Mouse (Mus musculus) retina, embryonic 14.5 days (tissue): Measurements from ENCODE around the gene Zbtb12.
"Not testable (repeated sequence)": the region's sequence is repeated elsewhere in the genome, so short reads cannot be mapped to it uniquely, and the experiment has no call there.

ENCODE experiments used
- DNase-seq: peaks from one replicate; pipeline ENCODE4 v3.0.0-alpha.2; 2015; ENCODE audit warnings: low spot score

Zbtb12 gene

DNA sequence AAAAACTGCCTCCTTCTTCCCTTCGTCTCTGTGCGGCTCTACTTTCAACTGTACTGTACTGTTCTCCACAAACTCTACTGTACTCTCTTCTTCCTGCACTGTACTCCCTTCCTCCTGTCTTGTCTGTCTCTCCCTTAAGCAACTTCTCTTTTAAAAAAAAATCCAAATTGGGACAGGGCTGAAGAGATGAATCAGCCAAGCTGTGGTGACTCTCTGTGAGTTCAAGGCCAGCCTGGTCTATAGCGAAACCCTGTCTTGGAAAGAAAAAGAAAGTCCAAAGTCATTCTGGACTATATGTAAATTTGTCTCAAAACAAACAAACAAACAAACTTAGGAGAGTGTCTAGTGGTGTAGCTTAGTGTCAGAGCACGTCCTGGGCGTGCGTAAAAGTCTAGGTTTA is 5.0 kb upstream of the Zbtb12 start:
- DNase-seq: no peak

DNA sequence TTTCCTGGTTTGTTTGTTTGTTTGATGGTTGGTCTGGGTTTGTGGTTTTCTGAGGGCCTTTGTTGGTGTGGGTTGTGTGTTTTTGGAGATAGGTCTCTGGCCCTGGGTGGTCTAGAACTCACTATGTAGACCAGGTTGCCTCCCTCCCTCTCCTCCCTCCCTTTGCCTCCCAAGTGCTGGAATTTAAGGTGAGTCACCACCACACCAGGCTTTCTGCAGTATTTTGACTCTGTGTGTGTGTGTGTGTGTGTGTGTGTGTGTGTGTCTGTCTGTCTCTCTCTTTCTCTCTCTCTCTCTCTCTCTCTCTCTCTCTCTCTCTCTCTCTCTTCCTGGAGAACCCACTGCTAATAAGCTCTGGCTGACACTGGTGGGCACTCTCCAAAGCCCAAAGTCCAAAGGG is 1.9 kb downstream of the Zbtb12 start:
- no peak for DNase-seq

DNA sequence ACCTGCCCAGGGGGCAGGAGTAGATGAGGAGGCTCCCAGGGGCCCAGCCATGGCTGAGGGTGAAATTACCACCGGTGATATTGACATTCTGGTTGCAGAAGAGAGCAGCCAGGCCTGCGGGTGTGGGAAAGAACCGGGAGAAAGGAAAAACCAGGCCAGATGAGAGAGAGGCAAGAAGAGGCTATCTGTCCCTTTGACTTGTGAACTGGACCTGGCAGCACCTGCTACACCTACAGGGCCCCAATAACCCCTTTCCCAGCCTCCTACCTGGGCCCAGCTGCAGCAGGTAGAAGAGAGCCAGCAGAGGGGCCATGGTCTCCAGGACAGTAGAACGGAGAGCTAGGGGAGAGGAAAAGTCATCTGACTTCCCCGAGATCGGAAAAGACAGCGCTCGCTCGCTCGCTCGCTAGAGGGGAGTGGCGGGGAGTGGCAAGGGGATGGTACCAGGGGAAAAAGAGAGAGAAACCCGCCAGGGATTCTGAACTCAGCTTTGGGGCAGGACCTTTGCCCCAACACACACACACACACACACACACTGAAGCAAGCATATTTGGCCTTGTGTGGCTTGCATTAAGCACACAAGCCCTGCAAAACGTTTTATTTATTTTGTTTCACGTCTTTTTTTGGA is 2.5 kb downstream of the Zbtb12 start, which contains the start of gene Gm20547:
Gene Gm20547 (minus strand): TSS at position 360 of the 628 bp plus-strand sequence.
- no peak for DNase-seq

DNA sequence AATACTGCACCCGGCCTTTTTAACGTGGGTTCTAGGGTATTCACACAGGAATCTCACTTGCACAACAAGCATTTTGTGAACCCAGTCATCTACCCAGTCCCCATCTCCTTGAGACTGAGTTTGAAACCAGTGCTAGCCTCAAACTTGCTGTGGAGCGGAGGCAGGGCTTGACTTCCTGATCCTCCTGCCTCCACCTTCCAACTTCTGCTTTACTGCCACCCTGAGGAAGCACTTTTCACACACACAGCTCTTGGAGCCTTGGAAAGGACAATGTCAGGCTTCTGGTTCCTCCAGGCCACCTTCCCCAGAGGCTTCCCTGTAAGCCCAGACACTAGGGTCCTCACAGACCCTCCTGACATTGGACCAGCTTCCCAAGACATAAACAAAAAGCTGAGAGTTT is 4.0 kb downstream of the Zbtb12 start:
- DNase-seq: no peak

DNA sequence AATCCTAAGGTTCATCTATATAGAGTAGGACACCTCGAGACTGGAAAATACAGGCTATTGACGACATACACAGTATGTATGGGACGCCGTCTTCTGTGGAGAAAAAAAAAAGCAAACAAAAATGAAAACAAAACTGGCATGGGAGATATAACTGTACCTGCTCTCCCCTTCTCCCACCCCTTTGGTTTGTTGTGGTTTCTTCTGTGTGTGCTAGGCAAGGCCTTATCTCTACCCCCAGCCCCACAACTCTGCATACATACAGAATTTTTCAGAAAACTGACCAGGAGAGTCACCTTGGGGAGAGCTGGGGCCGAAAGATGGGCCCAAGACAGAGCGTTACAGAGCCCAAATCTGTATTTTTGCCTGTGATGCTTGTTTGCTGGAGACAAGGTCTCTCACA is 5.4 kb downstream of the Zbtb12 start:
- no peak for DNase-seq

DNA sequence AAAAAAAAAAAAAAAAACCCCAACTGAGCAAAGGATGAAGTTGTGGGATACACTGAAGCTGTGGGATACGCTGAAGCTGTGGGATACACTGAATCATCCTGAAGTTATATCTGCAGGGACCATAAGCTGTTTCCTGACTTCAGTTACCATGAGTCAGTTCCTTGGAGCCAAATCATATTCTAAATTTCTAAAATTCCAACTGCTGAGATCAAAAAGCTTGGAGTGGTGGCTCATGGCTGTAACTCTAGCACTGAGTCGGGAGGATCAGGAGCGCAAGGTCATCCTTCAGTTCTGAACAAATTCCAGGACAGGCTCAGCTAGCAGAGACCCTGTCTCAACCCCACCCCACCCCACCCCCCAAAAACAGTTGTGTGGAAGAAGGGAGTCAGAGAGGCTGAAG is 6.3 kb downstream of the Zbtb12 start:
- no peak for DNase-seq

DNA sequence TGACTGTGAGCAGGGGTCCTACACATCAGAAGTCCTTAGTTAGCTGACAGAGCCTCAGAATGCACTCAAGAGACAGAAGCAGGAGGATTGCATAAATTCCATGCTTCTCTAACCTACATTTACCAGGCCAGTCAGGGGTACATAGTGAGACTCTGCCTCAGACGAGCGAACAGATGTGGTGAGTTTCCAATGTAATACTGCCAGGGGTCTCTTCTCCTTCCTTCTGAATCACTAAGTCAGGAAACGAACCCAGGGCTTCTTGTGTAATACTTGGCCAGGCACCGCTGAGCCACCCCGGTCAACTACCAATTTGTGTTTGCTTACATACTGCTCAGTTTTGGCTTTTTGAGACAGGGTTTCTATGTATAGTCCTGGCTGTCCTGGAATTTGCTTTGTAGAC is 8.7 kb downstream of the Zbtb12 start:
- no peak for DNase-seq

DNA sequence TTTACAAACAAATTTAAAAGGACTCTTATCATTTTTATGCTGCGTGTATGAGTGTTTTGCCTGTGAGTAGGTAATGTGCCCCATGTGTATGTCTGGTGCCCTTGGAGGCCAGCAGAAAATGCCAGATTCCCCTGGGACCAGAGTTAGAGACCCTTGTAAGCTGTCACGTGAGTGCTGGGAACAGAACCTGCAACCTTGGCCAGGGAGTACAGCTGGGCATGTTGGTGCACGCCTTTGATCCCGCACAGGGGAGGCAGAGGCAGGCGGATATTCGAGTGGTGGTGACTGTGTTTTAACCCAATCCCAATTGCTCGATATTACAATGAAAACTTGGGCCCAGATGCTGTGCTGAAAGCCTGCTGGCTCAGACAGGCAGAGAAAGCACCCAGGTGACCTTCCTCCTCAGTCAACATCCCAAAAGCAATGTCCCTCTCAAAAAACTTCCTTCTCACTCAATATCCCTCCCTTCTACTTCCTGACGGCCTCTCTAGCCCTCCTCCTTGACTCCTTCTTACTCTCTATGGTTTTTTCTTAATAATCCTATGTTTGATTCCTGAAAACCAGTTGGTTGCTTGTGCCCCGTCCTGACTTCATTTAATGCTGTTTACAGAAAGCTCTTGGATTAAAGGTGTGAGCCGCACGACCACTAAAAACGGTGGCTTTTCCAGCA is 10.9 kb downstream of the Zbtb12 start:
- DNase-seq: no peak

DNA sequence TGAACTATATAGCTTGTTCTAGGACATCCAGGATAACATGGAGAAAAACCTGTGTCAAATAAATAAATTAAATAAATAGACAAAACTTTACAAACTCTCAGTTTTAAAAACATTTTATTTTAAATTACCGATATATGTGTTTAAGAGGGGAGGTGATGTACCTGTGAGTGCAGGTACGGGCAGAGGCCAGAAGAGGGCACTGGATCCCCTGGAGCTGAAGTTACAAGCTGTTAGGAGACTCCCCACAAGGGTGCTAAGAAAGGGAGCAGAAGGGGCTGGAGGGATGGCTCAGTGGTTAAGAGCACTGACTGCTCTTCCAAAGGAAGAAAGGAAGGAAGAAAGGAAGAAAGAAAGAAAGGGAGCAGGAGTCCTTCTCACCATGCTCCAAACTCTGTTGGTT is 12.1 kb downstream of the Zbtb12 start:
- DNase-seq: no peak

DNA sequence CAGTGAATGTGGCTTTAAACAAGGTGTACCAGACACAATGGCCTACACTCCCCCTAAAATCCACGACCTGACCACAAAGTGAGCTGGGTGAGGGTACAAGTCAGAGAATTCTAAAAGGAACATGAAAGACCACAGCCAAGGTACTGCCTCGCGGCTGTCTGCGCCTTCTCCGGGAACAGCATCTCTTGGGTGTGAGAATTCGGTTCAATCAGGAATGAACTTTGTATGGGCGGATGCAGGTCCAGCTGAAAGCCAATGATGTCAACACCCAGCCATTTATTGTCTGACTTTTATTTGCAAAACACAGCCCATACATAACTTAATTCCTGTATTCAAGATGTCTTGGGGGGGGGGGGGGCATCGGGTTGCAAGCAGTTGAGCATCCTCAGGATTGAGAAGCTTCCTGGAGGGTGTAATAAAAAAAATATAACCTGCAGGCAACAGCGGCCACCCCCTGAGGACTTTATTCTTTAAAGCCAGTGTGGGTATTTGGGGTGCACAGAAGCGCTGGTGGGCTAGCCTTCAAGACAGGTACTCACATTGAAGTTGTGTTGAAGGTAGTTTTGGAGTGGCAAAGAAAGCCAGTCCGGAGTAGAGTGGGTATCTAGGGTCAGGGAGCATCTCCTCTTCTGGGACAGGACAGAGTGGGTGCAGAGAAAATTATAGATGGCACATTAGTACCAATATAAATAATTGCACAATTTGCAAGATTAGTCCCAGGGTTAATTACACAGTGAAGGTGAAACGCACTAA is 14.0 kb downstream of the Zbtb12 start:
- DNase-seq: no peak

DNA sequence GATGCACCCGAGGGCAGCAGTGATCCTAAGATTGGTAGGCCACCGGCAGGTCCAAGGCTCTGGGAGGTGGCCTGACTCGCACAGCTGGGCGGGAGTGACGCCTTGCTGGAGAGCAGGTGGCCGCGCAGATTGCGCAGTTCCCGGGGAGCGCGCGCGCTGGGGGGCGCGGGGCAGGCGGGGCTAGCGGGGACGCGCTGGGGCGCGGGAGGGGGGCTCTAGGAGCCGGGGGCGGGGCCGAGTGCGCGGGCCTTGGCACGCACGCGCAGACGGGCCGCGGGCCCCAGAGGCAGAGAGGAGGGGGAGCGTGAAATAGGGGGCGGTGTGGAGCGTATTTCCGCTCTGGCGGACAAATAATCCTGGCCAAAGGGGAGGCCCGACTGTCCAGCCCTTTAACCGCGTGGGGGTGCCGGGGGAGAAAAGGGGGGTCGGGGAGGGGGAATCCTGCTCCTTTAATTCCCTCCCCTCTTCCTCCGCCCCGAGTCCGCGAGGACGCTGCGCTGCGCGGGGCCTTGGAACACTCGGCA is 14.9 kb downstream of the Zbtb12 start:
- peak; percentile 97 for DNase-seq

DNA sequence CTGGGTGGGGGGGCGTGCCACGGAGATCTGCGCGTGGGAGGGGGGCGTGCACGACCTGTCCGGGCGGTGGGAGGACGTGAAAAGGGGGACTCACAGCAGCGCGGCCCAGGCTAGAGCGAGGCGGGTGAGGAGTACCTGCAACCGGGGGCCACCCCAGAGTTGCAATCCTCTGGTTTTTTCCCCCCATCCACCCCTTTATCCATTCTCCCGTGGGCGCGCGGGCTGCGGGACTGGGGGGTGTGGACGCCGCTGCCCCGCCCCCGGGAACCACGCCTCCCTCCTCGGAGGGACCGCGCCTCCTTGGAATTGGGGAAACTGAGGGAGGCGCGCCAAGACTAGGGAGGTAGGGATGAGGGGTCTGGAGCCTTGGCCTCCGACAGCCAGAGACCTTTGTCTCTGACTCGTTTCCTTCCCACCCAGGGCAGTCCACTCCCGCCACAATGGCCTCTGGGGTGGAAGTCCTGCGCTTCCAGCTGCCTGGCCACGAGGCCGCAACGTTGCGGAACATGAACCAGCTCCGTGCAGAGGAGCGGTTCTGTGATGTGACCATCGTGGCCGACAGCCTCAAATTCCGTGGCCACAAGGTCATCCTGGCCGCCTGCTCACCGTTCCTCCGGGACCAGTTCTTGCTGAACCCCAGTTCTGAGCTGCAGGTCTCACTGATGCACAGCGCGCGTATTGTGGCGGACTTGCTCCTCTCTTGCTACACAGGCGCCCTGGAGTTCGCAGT is 15.7 kb downstream of the Zbtb12 start:
- peak; percentile 50 for DNase-seq

DNA sequence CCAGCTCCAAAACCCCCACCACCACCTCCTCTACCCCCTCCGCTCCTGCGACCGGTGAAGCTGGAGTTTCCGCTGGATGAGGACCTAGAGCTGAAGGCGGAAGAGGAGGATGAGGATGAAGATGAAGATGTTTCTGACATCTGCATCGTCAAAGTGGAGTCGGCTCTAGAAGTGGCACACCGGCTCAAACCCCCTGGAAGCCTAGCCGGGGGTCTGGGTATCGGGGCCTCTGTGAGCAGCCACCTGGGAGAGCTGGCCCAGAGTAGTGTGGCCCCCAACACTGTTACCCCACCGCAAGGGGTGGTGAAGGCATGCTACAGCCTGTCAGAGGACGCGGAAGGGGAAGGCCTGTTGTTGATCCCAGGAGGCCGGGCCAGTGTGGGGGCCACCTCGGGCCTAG is 16.4 kb downstream of the Zbtb12 start:
- DNase-seq: no peak

DNA sequence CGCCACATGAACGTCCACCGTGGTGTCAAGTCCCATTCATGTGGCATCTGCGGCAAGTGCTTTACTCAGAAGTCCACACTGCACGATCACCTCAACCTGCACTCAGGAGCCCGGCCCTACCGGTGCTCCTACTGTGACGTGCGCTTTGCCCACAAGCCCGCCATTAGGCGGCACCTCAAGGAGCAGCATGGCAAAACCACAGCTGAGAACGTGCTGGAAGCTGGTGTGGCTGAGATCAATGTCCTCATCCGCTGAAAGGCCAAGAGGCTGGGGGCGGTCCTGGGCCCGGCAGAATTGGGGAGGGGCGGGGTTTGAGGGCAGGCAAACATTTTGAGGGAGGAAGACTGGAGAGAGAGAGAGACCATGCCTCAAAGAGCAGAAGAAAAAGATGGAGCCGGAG is 17.1 kb downstream of the Zbtb12 start:
- DNase-seq: no peak

DNA sequence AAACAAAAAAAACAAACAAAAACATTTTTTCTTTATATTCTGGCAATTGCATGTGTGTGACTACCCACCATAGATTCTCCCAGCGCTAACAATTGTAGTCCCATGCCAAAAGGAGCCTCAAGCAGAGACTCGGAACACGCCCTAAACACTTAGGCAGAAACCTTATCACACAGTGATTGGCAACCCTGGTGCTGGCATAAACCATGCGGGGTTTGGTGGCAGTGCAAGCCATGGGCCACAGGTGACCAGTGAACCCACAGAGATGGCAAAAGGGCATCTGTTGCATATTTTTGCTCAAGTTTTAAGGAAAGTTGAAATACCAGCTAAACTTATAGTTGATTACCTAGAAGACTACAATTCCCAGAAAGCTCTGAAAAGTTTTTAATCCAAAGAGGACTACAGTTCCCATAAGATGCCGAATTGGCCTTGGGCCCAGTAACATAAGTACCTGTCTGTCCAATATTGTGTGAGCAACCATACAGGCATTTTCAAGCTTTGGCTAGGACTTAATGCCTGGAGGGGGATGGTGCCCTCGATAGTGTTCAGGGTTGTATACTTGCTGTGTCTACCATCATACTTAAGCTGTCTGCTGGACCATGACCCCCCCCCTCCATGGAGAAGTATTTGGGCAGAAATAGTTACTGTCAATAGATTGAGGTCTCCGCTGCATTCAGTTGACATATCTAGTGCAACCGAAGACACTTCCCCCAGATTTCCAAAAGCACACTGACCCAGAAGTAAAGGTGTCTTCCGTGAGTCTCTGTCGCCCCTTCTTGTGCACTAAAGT is 18.3 kb downstream of the Zbtb12 start:
- DNase-seq: peak; percentile 25

DNA sequence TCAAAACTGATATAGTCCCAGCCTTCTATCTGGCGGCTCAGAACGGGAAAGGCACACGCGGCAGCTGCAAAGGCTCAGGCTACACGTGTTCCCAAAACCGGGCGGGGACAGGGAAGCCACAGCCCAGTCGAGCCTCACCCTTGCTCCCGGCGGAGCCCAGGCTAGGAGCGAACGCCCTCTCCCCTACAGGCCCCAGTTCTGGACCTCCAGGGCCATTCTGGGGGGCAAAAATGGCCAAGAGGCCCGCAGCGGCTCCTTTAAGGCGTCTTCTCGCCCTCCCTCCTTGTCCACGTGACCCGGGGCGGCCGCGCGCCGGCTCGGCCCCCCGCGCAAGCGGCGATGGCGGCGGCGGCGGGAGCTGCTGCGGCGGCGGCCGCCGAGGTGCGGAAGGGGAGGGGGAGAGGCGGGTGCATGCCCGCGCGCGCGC is 18.9 kb downstream of the Zbtb12 start, which contains the start of the genes C2 and Ehmt2:
Gene C2 (minus strand): TSS at position 106 of the 427 bp plus-strand sequence.
Gene Ehmt2 (plus strand): TSS at position 310 of the 427 bp plus-strand sequence.
- peak; percentile 79 for DNase-seq

DNA sequence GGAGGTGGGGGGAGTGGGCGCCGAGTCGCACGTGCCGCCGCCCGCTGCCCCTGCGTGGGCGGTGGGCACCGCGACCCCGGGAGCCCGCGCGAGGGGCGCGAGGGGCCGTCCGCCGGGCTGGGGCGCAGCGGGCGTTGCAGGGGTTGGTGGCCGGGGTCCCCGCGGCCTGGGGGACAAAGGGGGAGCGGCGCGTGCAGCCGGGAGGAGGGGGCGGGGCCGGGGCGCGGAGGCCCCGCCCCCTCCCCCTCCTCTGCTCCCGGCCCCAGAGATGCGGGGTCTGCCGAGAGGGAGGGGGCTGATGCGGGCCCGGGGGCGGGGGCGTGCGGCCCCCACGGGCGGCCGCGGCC is 19.4 kb downstream of the Zbtb12 start:
- peak; percentile 67 for DNase-seq

DNA sequence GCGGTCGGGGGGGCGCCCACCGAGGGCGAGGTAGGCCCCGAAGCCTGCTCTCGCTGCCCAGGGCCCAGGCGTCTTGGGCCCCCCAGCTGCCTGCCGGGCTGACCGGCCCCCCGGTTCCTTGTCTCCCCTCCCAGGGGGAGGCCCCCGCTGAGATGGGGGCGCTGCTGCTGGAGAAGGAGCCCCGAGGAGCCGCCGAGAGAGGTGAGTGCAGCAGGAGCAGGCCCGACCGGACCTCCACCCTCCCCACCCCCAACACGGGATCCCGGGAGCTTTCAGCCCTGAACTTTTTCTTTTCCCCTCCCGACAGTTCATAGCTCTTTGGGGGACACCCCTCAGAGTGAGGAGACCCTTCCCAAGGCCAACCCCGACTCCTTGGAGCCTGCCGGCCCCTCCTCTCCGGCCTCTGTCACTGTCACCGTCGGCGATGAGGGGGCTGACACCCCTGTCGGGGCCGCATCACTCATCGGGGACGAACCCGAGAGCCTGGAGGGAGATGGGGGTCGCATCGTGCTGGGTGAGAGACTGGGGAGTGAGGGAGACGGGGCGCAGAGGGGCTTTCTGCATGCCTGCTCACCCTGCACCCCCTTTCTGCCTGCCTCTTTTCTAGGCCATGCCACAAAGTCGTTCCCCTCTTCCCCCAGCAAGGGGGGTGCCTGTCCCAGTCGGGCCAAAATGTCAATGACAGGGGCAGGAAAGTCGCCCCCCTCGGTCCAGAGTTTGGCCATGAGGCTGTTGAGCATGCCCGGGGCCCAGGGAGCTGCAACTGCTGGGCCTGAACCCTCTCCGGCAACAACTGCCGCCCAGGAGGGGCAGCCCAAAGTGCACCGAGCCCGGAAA is 20.0 kb downstream of the Zbtb12 start:
- peak; percentile 32 for DNase-seq

DNA sequence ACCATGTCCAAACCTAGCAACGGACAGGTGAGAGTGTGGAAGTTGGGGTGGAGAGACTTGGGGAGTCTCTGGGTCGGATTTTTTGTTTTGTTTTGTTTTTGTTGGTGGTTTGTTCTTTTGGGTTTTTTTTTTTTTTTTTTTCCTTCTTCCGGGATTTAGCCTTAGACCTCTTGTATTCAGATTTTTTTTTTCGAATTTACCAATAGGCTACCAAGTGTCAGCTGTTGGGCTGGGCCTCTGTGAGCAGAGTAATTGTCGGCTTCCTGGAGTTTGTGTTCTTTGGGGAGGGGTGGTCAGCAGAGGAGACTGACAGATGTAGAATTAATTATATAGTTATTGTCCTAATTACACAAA is 20.6 kb downstream of the Zbtb12 start:
- peak; percentile 61 for DNase-seq

DNA sequence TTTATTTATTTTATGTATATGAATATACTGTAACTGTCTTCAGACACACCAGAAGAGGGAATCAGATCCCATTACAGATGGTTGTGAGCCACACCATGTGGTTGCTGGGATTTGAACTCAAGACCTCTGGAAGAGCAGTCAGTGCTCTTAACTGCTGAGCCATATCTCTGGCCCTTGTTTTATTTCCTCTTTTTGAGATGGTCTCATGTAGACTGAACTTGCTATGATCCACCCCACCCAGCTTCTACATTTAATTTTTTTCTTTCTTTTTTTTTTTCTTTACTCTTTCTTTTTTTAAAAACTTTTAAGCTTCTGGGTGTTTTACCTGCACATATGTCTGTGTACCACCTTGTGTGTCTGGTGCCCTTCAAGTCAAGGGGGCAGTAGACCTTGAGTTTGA is 21.5 kb downstream of the Zbtb12 start:
- not testable (repeated sequence) for DNase-seq

DNA sequence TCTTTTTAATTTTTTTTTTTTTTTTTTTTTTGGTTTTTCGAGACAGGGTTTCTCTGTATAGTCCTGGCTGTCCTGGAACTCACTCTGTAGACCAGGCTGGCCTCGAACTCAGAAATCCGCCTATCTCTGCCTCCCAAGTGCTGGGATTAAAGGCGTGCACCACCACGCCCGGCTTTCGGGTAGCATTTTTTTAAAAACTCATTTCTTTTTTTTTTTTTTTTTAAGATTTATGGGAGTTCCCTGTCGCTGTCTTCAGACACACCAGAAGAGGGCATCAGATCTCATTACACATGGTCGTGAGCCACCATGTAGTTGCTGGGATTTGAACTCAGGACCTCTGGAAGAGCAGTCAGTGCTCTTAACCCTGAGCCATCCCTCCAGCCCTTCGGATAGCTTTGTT is 22.7 kb downstream of the Zbtb12 start:
- DNase-seq: not testable (repeated sequence)
